Mouse (Mus musculus): ENCODE data around the gene Tmem211. TPM values are rescaled to one million over a fixed set of nuclear protein-coding genes. Genes with fewer than 3 reads are reported as not detected.

Gene Tmem211
- polyA plus RNA-seq, 1 experiment from 2014 or later, result 0.09 TPM

GRCm38 (mm10) chr5:113286048-113286447, 59.3 kb downstream of the Tmem211 start:
- no peak overlapping the region for H3K4me2 ChIP-seq (replicated peaks; ENCODE audit: low read depth, low read length)
- no peaks in the 10 kb centered on the region for H3K9me3 ChIP-seq (ENCODE audit: low read length)
- no peak for ATAC-seq (ENCODE audit: low FRiP score, low TSS enrichment)
- H3K36me3 ChIP-seq (ENCODE audit: insufficient read depth, low read length), result no peaks in the 10 kb centered on the region
- H3K27ac ChIP-seq (ENCODE audit: low read length), result no peak overlapping the region
- peaks cover 35% of the 10 kb centered on the region for H3K27me3 ChIP-seq (ENCODE audit: insufficient read depth, low read length)
- H3K4me1 ChIP-seq (ENCODE audit: insufficient read depth, low read length), result peaks cover 7% of the 10 kb centered on the region; the same call in 1 of the 2 replicates
- 75% methylated on average over 11 of the region's 11 CpGs for WGBS
- H3K9ac ChIP-seq (replicated peaks; ENCODE audit: low read length), result no peak overlapping the region
- H3K4me3 ChIP-seq (ENCODE audit: low read length), result no peak overlapping the region

DNA sequence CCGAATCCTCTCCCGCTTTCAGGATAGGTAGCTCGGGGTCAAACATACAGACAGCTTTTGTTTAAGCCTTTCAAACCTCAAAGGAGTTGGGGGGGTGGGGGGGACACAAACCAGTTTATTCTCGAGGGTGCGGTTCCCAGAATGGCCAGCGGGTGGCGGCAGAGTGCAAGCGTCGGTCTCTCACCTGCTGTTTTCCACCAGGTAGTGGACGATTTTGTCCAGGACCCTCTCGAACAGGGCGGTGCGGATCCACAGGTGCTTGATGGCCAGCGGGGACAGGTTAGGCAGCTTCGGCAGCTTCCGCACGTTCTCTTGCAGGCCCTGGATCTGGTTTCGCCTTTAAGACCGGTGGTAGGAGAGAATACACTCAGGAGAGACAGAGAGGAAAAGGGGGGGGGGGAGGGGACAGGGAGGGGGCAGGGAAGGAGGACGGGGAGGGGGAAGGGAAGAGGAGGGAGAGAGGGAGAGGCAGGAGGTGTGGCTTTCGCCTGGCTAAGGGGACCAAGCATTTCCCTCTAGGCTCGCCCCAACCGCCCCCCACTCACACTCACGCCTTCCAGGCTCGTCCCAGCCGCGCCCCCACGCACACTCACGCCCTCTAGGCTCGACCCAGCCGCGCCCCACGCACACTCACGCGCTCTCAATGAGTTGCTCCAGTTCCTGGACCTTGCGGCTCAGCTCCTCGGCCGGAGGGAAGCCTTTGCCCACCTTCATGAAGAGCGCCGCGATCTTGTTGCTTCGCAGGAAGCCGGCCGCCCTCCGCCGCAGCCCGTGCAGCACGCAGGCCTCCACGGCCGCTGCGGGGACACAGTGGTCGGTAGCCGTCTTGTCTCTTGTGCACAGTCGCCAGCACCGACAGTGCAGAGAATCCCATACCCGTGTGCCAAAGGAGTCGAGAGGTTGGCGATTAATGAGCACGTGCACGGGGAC, 60.1 kb downstream of the Tmem211 start:
- H3K27me3 ChIP-seq (ENCODE audit: insufficient read depth, low read length), result peaks cover 35% of the 10 kb centered on the region
- peaks cover 7% of the 10 kb centered on the region; the same call in 1 of the 2 replicates for H3K4me1 ChIP-seq (ENCODE audit: insufficient read depth, low read length)
- no peak overlapping the region for H3K27ac ChIP-seq (ENCODE audit: low read length)
- H3K36me3 ChIP-seq (ENCODE audit: insufficient read depth, low read length), result no peaks in the 10 kb centered on the region
- H3K4me2 ChIP-seq (replicated peaks; ENCODE audit: low read depth, low read length), result peak overlapping the region; percentile 38
- H3K9ac ChIP-seq (replicated peaks; ENCODE audit: low read length), result no peak overlapping the region
- H3K9me3 ChIP-seq (ENCODE audit: low read length), result no peaks in the 10 kb centered on the region
- WGBS, result 3% methylated on average over 59 of the region's 60 CpGs
- no peak for ATAC-seq (ENCODE audit: low FRiP score, low TSS enrichment)
- peak overlapping the region; percentile 15 for H3K4me3 ChIP-seq (ENCODE audit: low read length)

DNA sequence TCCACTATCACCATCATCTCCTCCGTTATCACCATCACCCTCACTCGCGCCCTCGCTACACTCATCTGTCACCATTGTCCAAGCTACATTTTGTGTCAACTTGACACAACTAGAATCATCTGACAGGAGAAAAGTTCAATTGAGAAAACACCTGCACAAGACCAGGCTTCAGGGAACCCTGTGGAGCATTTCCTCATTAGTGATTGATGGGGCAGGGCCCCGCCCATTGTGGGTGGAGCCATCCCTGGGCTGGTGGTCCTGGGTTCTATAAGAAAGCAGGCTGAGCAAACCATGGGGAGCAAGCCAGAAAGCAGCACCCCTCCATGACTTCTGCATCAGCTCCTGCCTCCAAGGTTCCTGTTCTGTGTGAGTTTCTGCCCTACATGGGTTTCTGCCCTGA, 61.1 kb downstream of the Tmem211 start:
- Histone ChIP-seq H3K9ac (replicated peaks; ENCODE audit: low read length) (no peak overlapping the region), H3K4me1 (ENCODE audit: insufficient read depth, low read length) (peaks cover 7% of the 10 kb centered on the region; the same call in 1 of the 2 replicates), H3K27ac (ENCODE audit: low read length) (no peak overlapping the region), H3K27me3 (ENCODE audit: insufficient read depth, low read length) (peaks cover 35% of the 10 kb centered on the region), H3K36me3 (ENCODE audit: insufficient read depth, low read length) (no peaks in the 10 kb centered on the region), H3K9me3 (ENCODE audit: low read length) (no peaks in the 10 kb centered on the region), H3K4me3 (ENCODE audit: low read length) (no peak overlapping the region), H3K4me2 (replicated peaks; ENCODE audit: low read depth, low read length) (no peak overlapping the region)
- no peak for ATAC-seq (ENCODE audit: low FRiP score, low TSS enrichment)
- 49% methylated on average over 5 of the region's 5 CpGs for WGBS

- WGBS, result 41% methylated on average over 13 of the region's 13 CpGs
- Histone ChIP-seq H3K27me3 (ENCODE audit: insufficient read depth, low read length) (peaks cover 35% of the 10 kb centered on the region), H3K9ac (replicated peaks; ENCODE audit: low read length) (no peak overlapping the region), H3K4me1 (ENCODE audit: insufficient read depth, low read length) (peaks cover 7% of the 10 kb centered on the region; the same call in 1 of the 2 replicates), H3K4me3 (ENCODE audit: low read length) (no peak overlapping the region), H3K36me3 (ENCODE audit: insufficient read depth, low read length) (no peaks in the 10 kb centered on the region), H3K9me3 (ENCODE audit: low read length) (no peaks in the 10 kb centered on the region), H3K27ac (ENCODE audit: low read length) (no peak overlapping the region), H3K4me2 (replicated peaks; ENCODE audit: low read depth, low read length) (no peak overlapping the region)
- no peak for ATAC-seq (ENCODE audit: low FRiP score, low TSS enrichment)
These were observed 61.8 kb downstream of the Tmem211 start for GRCm38 (mm10) chr5:113288490-113288889.

Other genes starting within 250 kb of the Tmem211 start
- 10.9 and 13.0 TPM in 2 replicates for gene Grk3, start 211.1 kb upstream of the Tmem211 start, polyA plus RNA-seq (2015; fragmentation: Nextera tagmentation; extraction: Ambion mirVana)
- gene Crybb2, start 156.8 kb upstream of the Tmem211 start, polyA plus RNA-seq (2015; fragmentation: Nextera tagmentation; extraction: Ambion mirVana), result not detected in 2 replicates
- 0.69 and 1.1 TPM in 2 replicates for gene Crybb3, start 145.3 kb upstream of the Tmem211 start, polyA plus RNA-seq (2015; fragmentation: Nextera tagmentation; extraction: Ambion mirVana)
- gene 2900026A02Rik, start 5.7 kb upstream of the Tmem211 start, polyA plus RNA-seq (2015; fragmentation: Nextera tagmentation; extraction: Ambion mirVana), result 7.2 and 7.9 TPM in 2 replicates
- gene Sgsm1, start 83.9 kb downstream of the Tmem211 start, polyA plus RNA-seq (2015; fragmentation: Nextera tagmentation; extraction: Ambion mirVana), result 6.1 and 8.1 TPM in 2 replicates
- not detected in 2 replicates for gene Aym1, start 130.4 kb downstream of the Tmem211 start, polyA plus RNA-seq (2015; fragmentation: Nextera tagmentation; extraction: Ambion mirVana)

Data from kidney, embryonic 16.5 days (tissue).